In genomic region chr12:112241740-112242171, GRCm38 (mm10) we compare ENCODE assay signal across 13 mouse cellular contexts.
DNase-seq lines count a peak whose midpoint lies in the region; ATAC-seq lines count a peak whose summit lies in the region.
"Had no signal": no experiment of that assay in that cellular context is flagged by ENCODE, and none has a peak within 500 bp of the region (broad histone marks: within the 10 kb centered on the region; RNA-seq: fewer than 3 reads in every experiment).

No protein-coding gene starts in this region.

- H3K4me3 ChIP-seq in midbrain, embryonic 11.5 days (ENCODE audit: low read depth, low read length) = no peak overlapping the region
- H3K4me3 ChIP-seq in kidney, embryonic 16.5 days (ENCODE audit: low read length) = no peak overlapping the region

- no peaks in the 10 kb centered on the region; the same call in 1 of the 2 replicates for H3K27me3 ChIP-seq in midbrain, embryonic 11.5 days (ENCODE audit: control insufficient read depth, insufficient read depth, low read length)
- peaks cover 16% of the 10 kb centered on the region; the same call in 1 of the 2 replicates for H3K27me3 ChIP-seq in kidney, embryonic 16.5 days (ENCODE audit: insufficient read depth, low read length)

- peaks cover 57% of the 10 kb centered on the region for H3K4me1 ChIP-seq in midbrain, embryonic 11.5 days (ENCODE audit: control insufficient read depth, insufficient read depth, low read length)
- H3K4me1 ChIP-seq in kidney, embryonic 16.5 days (ENCODE audit: insufficient read depth, low read length) = peaks cover 8% of the 10 kb centered on the region

- ATAC-seq in midbrain, embryonic 11.5 days (ENCODE audit: low FRiP score) = peak; percentile 66
- no peak for ATAC-seq in kidney, embryonic 16.5 days (ENCODE audit: low FRiP score, low TSS enrichment)

- no peaks in the 10 kb centered on the region for H3K36me3 ChIP-seq in midbrain, embryonic 11.5 days (ENCODE audit: control insufficient read depth, insufficient read depth, low read length)
- no peaks in the 10 kb centered on the region for H3K36me3 ChIP-seq in kidney, embryonic 16.5 days (ENCODE audit: insufficient read depth, low read length)

- no peaks in the 10 kb centered on the region for H3K9me3 ChIP-seq in midbrain, embryonic 11.5 days (ENCODE audit: control insufficient read depth, low read length)
- H3K9me3 ChIP-seq in kidney, embryonic 16.5 days (ENCODE audit: low read length) = no peaks in the 10 kb centered on the region

- 4% methylated on average over 3 of the region's 3 CpGs for WGBS in midbrain, embryonic 11.5 days
- 14% methylated on average over 3 of the region's 3 CpGs for WGBS in kidney, embryonic 16.5 days

- no peak overlapping the region for H3K4me2 ChIP-seq in midbrain, embryonic 11.5 days
- H3K4me2 ChIP-seq in kidney, embryonic 16.5 days (replicated peaks; ENCODE audit: low read depth, low read length) = no peak overlapping the region

- no peak overlapping the region for H3K9ac ChIP-seq in midbrain, embryonic 11.5 days (ENCODE audit: low read length)
- no peak overlapping the region for H3K9ac ChIP-seq in kidney, embryonic 16.5 days (replicated peaks; ENCODE audit: low read length)

- peak overlapping the region; percentile 73 for H3K27ac ChIP-seq in midbrain, embryonic 11.5 days (ENCODE audit: low read depth, low read length)
- no peak overlapping the region for H3K27ac ChIP-seq in kidney, embryonic 16.5 days (ENCODE audit: low read length)

- peak; percentile 21 for DNase-seq in right cerebral cortex, adult 18-20 months
- no peak for DNase-seq in right cerebral cortex, postnatal 14 days
- DNase-seq in forelimb bud, embryonic 11.5 days (ENCODE audit: low read depth, low spot score) = peak; percentile 50
- DNase-seq in midbrain, embryonic 11.5 days (ENCODE audit: low spot score, missing footprints) = peak; percentile 91
- DNase-seq in T-cell, adult 2 months (ENCODE audit: low spot score) = no peak
- no peak for DNase-seq in lung, postnatal 14 days
- DNase-seq in gastrocnemius, postnatal 4 days (ENCODE audit: low spot score in 2 of 2) = no peak
- DNase-seq: adrenal gland, postnatal 10 days; cerebellum, adult 11-12 months; gastrocnemius, postnatal 25 days; heart, postnatal 14 days; kidney, postnatal 10 days had no signal

Comparison
In these comparisons a context has a peak if more than half of its experiments do, and no peak if none do; other contexts are left out.
1. DNase-seq: peak in right cerebral cortex, adult 18-20 months (single experiment), forelimb bud, embryonic 11.5 days (single experiment) and midbrain, embryonic 11.5 days (single experiment); none in right cerebral cortex, postnatal 14 days (single experiment), T-cell, adult 2 months (single experiment), lung, postnatal 14 days (single experiment) and gastrocnemius, postnatal 4 days (0 of 2).